ENCODE assay signal across 8 mouse cellular contexts in genomic region chr11:76292398-76292797, GRCm38 (mm10). TPM values are rescaled to one million over a fixed set of nuclear protein-coding genes. Genes with fewer than 3 reads are reported as not detected.
DNase-seq lines count a peak whose midpoint lies in the region; ATAC-seq and TF ChIP-seq lines count a peak whose summit lies in the region.

No protein-coding gene starts in this region.

- no peak overlapping the region for H3K9ac ChIP-seq in hindbrain, embryonic 14.5 days

- H3K9me3 ChIP-seq in hindbrain, embryonic 14.5 days (ENCODE audit: control insufficient read depth, low read length) = no peaks in the 10 kb centered on the region

- H3K27ac ChIP-seq in cerebellum, adult 2 months (ENCODE audit: insufficient read depth, low read length) = peak overlapping the region; percentile 48; the same call in 1 of the 2 replicates
- peak overlapping the region; percentile 85 for H3K27ac ChIP-seq in embryonic fibroblast, embryonic 13.5 days (ENCODE audit: insufficient read depth, low read length)
- H3K27ac ChIP-seq in hindbrain, embryonic 14.5 days = peak overlapping the region; percentile 71

- H3K27me3 ChIP-seq in cerebellum, adult 2 months (ENCODE audit: control insufficient read depth, insufficient read depth, low read length) = no peaks in the 10 kb centered on the region
- H3K27me3 ChIP-seq in hindbrain, embryonic 14.5 days (ENCODE audit: control insufficient read depth, insufficient read depth, low read length) = no peaks in the 10 kb centered on the region

- H3K36me3 ChIP-seq in hindbrain, embryonic 14.5 days (replicated peaks; ENCODE audit: control insufficient read depth, insufficient read depth) = no peaks in the 10 kb centered on the region

- H3K4me1 ChIP-seq in cerebellum, adult 2 months (ENCODE audit: control insufficient read depth, insufficient read depth, low read length) = peaks cover 66% of the 10 kb centered on the region
- peaks cover 36% of the 10 kb centered on the region for H3K4me1 ChIP-seq in embryonic fibroblast, embryonic 13.5 days (ENCODE audit: control insufficient read depth, insufficient read depth, low read length)
- H3K4me1 ChIP-seq in hindbrain, embryonic 14.5 days (replicated peaks; ENCODE audit: control insufficient read depth, insufficient read depth, low read length) = peaks cover 33% of the 10 kb centered on the region

- ATAC-seq in cerebellum, adult (ENCODE audit: insufficient number of reproducible peaks, low FRiP score, low TSS enrichment) = no peak
- ATAC-seq in hindbrain, embryonic 14.5 days (ENCODE audit: low FRiP score) = no peak

- no peak for DNase-seq in cerebellum, adult 2 months
- DNase-seq in hindbrain, embryonic 14.5 days (ENCODE audit: low spot score) = no peak
- DNase-seq in lung, adult 18-20 months = peak; percentile 56 to 71
- no peak for DNase-seq in left cerebral cortex, postnatal 25 days (ENCODE audit: low spot score in 2 of 2)
- no peak for DNase-seq in layer of hippocampus, postnatal 25 days (ENCODE audit: extremely low spot score in 1 of 2, low spot score in 1 of 2)
- DNase-seq in left cerebral cortex, adult 18-20 months (ENCODE audit: low spot score in 2 of 2) = no peak

- no peak for TF ChIP-seq CTCF in cerebellum, adult 2 months (IDR thresholded peaks at IDR 0.05; ENCODE audit: borderline replicate concordance, insufficient read depth, low read depth, low read length)
- no peak for TF ChIP-seq CTCF in embryonic fibroblast, embryonic 13.5 days (IDR thresholded peaks at IDR 0.05; ENCODE audit: borderline replicate concordance, insufficient read depth, low read length)

- no peak for TF ChIP-seq POLR2A in cerebellum, adult 2 months (IDR thresholded peaks at IDR 0.05; ENCODE audit: borderline replicate concordance, insufficient read depth, low read length)
- no peak for TF ChIP-seq POLR2A in embryonic fibroblast, embryonic 13.5 days (IDR thresholded peaks at IDR 0.05; ENCODE audit: low read depth, low read length)

- no peak overlapping the region for H3K4me3 ChIP-seq in cerebellum, adult 2 months (replicated peaks; ENCODE audit: insufficient read depth, low read depth, low read length)
- H3K4me3 ChIP-seq in embryonic fibroblast, embryonic 13.5 days (ENCODE audit: insufficient read depth, low read length) = no peak overlapping the region
- no peak overlapping the region for H3K4me3 ChIP-seq in hindbrain, embryonic 14.5 days (replicated peaks; ENCODE audit: low read length)

- intact Hi-C loops in left cerebral cortex, postnatal 25 days (cut with DNase I) = no loop called here

- H3K4me2 ChIP-seq in hindbrain, embryonic 14.5 days (replicated peaks) = no peak overlapping the region

- 67% methylated on average over 15 of the region's 15 CpGs for WGBS in cerebellum, adult 2 months
- WGBS in hindbrain, embryonic 14.5 days = 89% methylated on average over 15 of the region's 15 CpGs

RNA-seq across cellular contexts. Expression of gene Glod4, which starts 48.9 kb away (rescaled TPM):
- 39.3 and 44.9 TPM in 2 replicates for polyA plus RNA-seq in cerebellum, adult 2 months (2012; rRNA removed)
- 73.5 and 84.4 TPM in 2 replicates for polyA plus RNA-seq in embryonic fibroblast, embryonic 13.5 days (2011; ENCODE audit: insufficient read length, low read depth, missing spikeins)
- 127 TPM in 2 replicates for polyA plus RNA-seq in hindbrain, embryonic 14.5 days (2014; fragmentation: Nextera tagmentation; extraction: Ambion mirVana)
- total RNA-seq in left cerebral cortex, postnatal 25 days (2021) = 10 to 100 TPM; 49.2 to 55.2 TPM
- total RNA-seq in layer of hippocampus, postnatal 25 days (2021) = 10 to 100 TPM; 51.0 to 57.8 TPM
- 10 to 100 TPM; 52.9 to 60.4 TPM for total RNA-seq in left cerebral cortex, adult 18-20 months (2021)

RNA-seq across cellular contexts. Expression of gene Mrm3, which starts 48.9 kb away (rescaled TPM):
- polyA plus RNA-seq in cerebellum, adult 2 months (2012; rRNA removed) = 19.9 and 21.3 TPM in 2 replicates
- 6.1 and 8.6 TPM in 2 replicates for polyA plus RNA-seq in embryonic fibroblast, embryonic 13.5 days (2011; ENCODE audit: insufficient read length, low read depth, missing spikeins)
- 23.3 and 25.0 TPM in 2 replicates for polyA plus RNA-seq in hindbrain, embryonic 14.5 days (2014; fragmentation: Nextera tagmentation; extraction: Ambion mirVana)
- total RNA-seq in left cerebral cortex, postnatal 25 days (2021) = 10 to 100 TPM; 16.8 to 18.3 TPM
- total RNA-seq in layer of hippocampus, postnatal 25 days (2021) = 10 to 100 TPM; 17.2 to 17.4 TPM
- 10 to 100 TPM; 18.6 to 20.9 TPM for total RNA-seq in left cerebral cortex, adult 18-20 months (2021)

Comparison
In these comparisons a context has a peak if more than half of its experiments do, and no peak if none do; other contexts are left out.
1. DNase-seq: peak in lung, adult 18-20 months (2 of 2); none in cerebellum, adult 2 months (0 of 2), hindbrain, embryonic 14.5 days (single experiment), left cerebral cortex, postnatal 25 days (0 of 2), layer of hippocampus, postnatal 25 days (0 of 2) and left cerebral cortex, adult 18-20 months (0 of 2).
2. Peak in every context shown above with its lines, with median percentiles within 50 percentile points of each other: H3K27ac ChIP-seq.